Mouse (Mus musculus) midbrain, embryonic 10.5 days (tissue): Measurements from ENCODE around the gene Cinp. TPM values are rescaled to one million over a fixed set of nuclear protein-coding genes. Genes with fewer than 3 reads are reported as not detected.
A peak's percentile ranks its signal among the peaks of the same experiment; 100 is the strongest.

Experiments used
- DNase-seq: peaks from one replicate; pipeline ENCODE4 v3.0.0-alpha.2; 2017; ENCODE audit warnings: low spot score
- H3K27ac ChIP-seq: fragments of 300-500 bp; sonication (generic); replicated peaks from 2 replicates; pipeline ENCODE4 v1.5.1; 2016; ENCODE audit warnings: mild to moderate bottlenecking
- H3K27me3 ChIP-seq: fragments of 300-500 bp; sonication (generic); 2 replicates; pipeline ENCODE4 v1.6.1; 2016; ENCODE audit warnings: low read depth, mild to moderate bottlenecking; ENCODE audit not compliant: poor library complexity, severe bottlenecking
- H3K36me3 ChIP-seq: fragments of 300-500 bp; sonication (generic); 2 replicates; pipeline ENCODE4 v1.6.1; 2016; ENCODE audit warnings: mild to moderate bottlenecking, moderate library complexity
- H3K4me1 ChIP-seq: fragments of 300-500 bp; sonication (generic); 2 replicates; pipeline ENCODE4 v1.6.1; 2016
- H3K4me3 ChIP-seq: fragments of 300-500 bp; sonication (generic); 2 replicates; pipeline ENCODE4 v1.5.1; 2016; ENCODE audit warnings: mild to moderate bottlenecking, moderate library complexity
- H3K9me3 ChIP-seq: fragments of 300-500 bp; sonication (generic); replicated peaks from 2 replicates; pipeline ENCODE4 v1.6.1; 2016; ENCODE audit warnings: mild to moderate bottlenecking
- WGBS: fragments of 180-500 bp; shearing (Covaris S2); methylation state at CpG from one replicate; pipeline ENCODE4 v1.1.7; 2016; 5-methylcytosine and 5-hydroxymethylcytosine counted together
- polyA plus RNA-seq: library from polyadenylated mRNA; unstranded; fragments of >200 nt; fragmentation: Nextera tagmentation; extraction: Ambion mirVana; gene quantifications from 2 replicates; pipeline ENCODE4 v1.2.1, GENCODE M21; 2016

Cinp gene
- polyA plus RNA-seq, 1 experiment from 2014 or later: 95.6 TPM

- DNase-seq: no peak
- no peak overlapping the region for H3K27ac ChIP-seq
These were observed 33.9 kb downstream of the Cinp start for GRCm38 (mm10) chr12:110854786-110855737.

GRCm38 (mm10) chr12:110851923-110852322 is 37.0 kb downstream of the Cinp start:
- H3K4me3 ChIP-seq: no peak overlapping the region
- H3K36me3 ChIP-seq: peaks cover 16% of the 10 kb centered on the region
- peaks cover 14% of the 10 kb centered on the region for H3K27me3 ChIP-seq
- no peak overlapping the region for H3K27ac ChIP-seq
- WGBS: 94% methylated on average over 1 of the region's 1 CpGs
- H3K4me1 ChIP-seq: peaks cover 22% of the 10 kb centered on the region
- H3K9me3 ChIP-seq: no peaks in the 10 kb centered on the region
- DNase-seq: no peak

More at GRCm38 (mm10) chr12:110854786-110855737, 33.9 kb downstream of the Cinp start:
- Histone ChIP-seq H3K27me3 (no peaks in the 10 kb centered on the region), H3K4me3 (no peak overlapping the region), H3K4me1 (peaks cover 16% of the 10 kb centered on the region), H3K9me3 (no peaks in the 10 kb centered on the region), H3K36me3 (peaks cover 24% of the 10 kb centered on the region)
- WGBS: 91% methylated on average over 32 of the region's 32 CpGs

- Histone ChIP-seq H3K27ac (no peak overlapping the region), H3K36me3 (peaks cover 14% of the 10 kb centered on the region), H3K9me3 (no peaks in the 10 kb centered on the region), H3K27me3 (peaks cover 19% of the 10 kb centered on the region), H3K4me3 (peak overlapping the region; percentile 98), H3K4me1 (peaks cover 24% of the 10 kb centered on the region)
- WGBS: 85% methylated on average over 12 of the region's 12 CpGs
- no peak for DNase-seq
These were observed 37.5 kb downstream of the Cinp start for GRCm38 (mm10) chr12:110851414-110851813.

GRCm38 (mm10) chr12:110850929-110851256 is 38.1 kb downstream of the Cinp start:
- Histone ChIP-seq H3K27me3 (peaks cover 24% of the 10 kb centered on the region), H3K9me3 (no peaks in the 10 kb centered on the region), H3K27ac (peak overlapping the region; percentile 94), H3K36me3 (peaks cover 10% of the 10 kb centered on the region), H3K4me3 (peak overlapping the region; percentile 98), H3K4me1 (peaks cover 29% of the 10 kb centered on the region)
- DNase-seq: no peak
- 21% methylated on average over 9 of the region's 9 CpGs for WGBS

DNA sequence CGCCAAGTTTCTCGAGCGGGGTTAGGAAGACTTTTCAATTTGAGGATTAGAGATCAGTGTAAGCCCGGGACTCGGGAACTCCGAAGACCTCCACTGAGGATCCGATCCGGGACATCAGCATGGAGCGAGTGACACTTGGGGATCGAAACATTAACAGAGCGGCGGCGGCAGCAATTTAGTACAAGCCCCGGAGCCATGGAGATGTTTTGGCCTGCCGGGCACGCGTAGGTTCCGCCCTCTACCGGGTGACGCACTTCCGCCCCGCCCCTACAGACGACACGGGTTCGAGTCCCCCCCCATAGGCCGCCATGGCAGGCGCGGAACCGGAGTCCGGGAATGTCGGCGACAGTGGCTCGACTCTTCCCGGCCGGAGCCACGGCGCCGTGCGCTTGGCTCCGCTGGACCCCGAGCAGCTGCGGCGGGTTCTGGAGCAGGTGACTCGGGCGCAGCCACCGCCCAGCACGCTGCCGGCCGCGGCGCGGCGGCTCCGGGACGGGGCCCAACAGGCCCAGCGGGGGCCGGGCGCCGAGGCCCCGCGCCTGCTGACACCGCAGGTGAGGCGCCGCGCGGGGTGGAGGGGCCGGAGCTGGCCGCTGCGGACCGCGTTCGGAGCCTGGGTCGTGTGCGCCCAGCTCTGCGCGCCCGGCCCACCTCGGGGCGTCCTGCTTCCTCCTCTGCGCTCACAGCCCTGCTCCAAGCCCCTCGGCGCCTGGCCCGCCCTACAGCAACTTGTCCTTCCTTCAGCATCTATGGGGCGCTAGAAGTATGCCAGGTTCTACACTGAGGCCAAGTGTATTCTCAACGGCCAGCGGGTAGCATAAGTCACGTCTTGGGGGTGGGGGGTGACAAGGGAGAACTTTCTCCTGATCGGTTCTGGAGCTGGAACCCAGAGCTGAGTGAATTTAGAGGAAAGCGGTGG is 38.7 kb downstream of the Cinp start, which contains the start of gene Zfp839:
Gene Zfp839, plus strand, starts transcription at position 244 of the 919 bp plus-strand sequence.
- Histone ChIP-seq H3K4me3 (peak within 1 kb of the TSS; percentile 98), H3K27ac (peak within 1 kb of the TSS; percentile 94), H3K9me3 (no peaks in the 10 kb centered on the region), H3K36me3 (peaks cover 4% of the 10 kb centered on the region), H3K4me1 (peaks cover 35% of the 10 kb centered on the region), H3K27me3 (peaks cover 25% of the 10 kb centered on the region)
- DNase-seq: peak; percentile 87
- WGBS: under 1% methylated on average over 89 of the region's 89 CpGs

- Histone ChIP-seq H3K27me3 (peaks cover 51% of the 10 kb centered on the region), H3K9me3 (no peaks in the 10 kb centered on the region), H3K4me1 (peaks cover 48% of the 10 kb centered on the region), H3K27ac (no peak overlapping the region; the same call in 1 of the 2 replicates), H3K36me3 (no peaks in the 10 kb centered on the region), H3K4me3 (peak overlapping the region; percentile 63)
- DNase-seq: no peak
- 73% methylated on average over 6 of the region's 6 CpGs for WGBS
These were observed 42.7 kb downstream of the Cinp start for GRCm38 (mm10) chr12:110846191-110846765.

- Histone ChIP-seq H3K4me3 (peak overlapping the region; percentile 63), H3K4me1 (peaks cover 41% of the 10 kb centered on the region), H3K27me3 (peaks cover 51% of the 10 kb centered on the region), H3K9me3 (no peaks in the 10 kb centered on the region), H3K27ac (peak overlapping the region; percentile 73), H3K36me3 (no peaks in the 10 kb centered on the region)
- under 1% methylated on average over 36 of the region's 36 CpGs for WGBS
- peak; percentile 94 for DNase-seq
These were observed 43.6 kb downstream of the Cinp start for GRCm38 (mm10) chr12:110845131-110845880.

- H3K4me1 ChIP-seq: peaks cover 44% of the 10 kb centered on the region
- DNase-seq: no peak
- H3K27ac ChIP-seq: peak overlapping the region; percentile 64
- 1% methylated on average over 42 of the region's 42 CpGs for WGBS
- H3K27me3 ChIP-seq: peaks cover 51% of the 10 kb centered on the region
- no peaks in the 10 kb centered on the region for H3K9me3 ChIP-seq
- peak overlapping the region; percentile 63 for H3K4me3 ChIP-seq
- no peaks in the 10 kb centered on the region for H3K36me3 ChIP-seq
These were observed 44.5 kb downstream of the Cinp start for GRCm38 (mm10) chr12:110844227-110845130.

GRCm38 (mm10) chr12:110843194-110844048 is 45.5 kb downstream of the Cinp start:
- H3K27ac ChIP-seq: no peak overlapping the region
- WGBS: 21% methylated on average over 32 of the region's 32 CpGs
- DNase-seq: peak; percentile 87
- peaks cover 47% of the 10 kb centered on the region for H3K27me3 ChIP-seq
- H3K4me3 ChIP-seq: peak overlapping the region; percentile 63
- no peaks in the 10 kb centered on the region for H3K9me3 ChIP-seq
- H3K4me1 ChIP-seq: peaks cover 41% of the 10 kb centered on the region
- no peaks in the 10 kb centered on the region for H3K36me3 ChIP-seq

DNA sequence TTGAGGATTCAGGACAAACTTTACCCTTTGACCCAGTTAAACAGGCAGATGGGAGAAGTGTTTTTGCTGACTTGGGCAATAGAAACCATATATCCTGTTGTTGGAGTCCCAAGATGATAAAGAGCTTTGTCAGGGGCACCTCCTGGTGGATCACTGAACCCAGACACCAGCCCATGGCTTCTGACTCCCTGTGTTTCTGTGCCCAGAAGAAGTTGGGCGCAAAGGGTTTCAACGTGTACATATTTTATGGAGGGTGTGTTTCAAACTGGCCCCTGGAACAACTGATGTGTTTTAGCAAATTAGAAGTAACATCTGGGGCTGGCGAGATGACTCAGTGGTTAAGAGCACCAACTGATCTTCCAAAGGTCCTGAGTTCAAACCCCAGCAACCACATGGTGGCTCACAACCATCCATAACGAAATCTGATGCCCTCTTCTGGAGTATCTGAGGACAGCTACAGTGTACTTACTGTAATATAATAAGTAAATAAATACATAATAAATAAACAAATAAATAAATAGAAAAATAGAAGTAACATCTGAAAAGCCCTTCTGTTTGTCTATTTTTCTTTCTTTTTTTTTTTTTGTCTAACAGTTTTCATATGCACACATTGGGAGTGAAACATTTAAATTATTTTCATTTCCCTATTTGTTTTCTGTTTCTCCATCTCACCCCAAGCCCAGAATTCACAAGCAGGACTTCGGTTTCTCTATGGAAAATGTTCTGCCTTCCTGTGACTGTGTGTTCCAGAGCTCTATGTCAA is 47.0 kb downstream of the Cinp start:
- Histone ChIP-seq H3K36me3 (no peaks in the 10 kb centered on the region), H3K4me1 (peaks cover 50% of the 10 kb centered on the region), H3K27ac (no peak overlapping the region), H3K27me3 (peaks cover 38% of the 10 kb centered on the region), H3K4me3 (no peak overlapping the region), H3K9me3 (no peaks in the 10 kb centered on the region)
- WGBS: 72% methylated on average over 5 of the region's 5 CpGs
- DNase-seq: no peak
